Mouse (Mus musculus): ENCODE data around the gene Picalm. TPM values are rescaled to one million over a fixed set of nuclear protein-coding genes. Genes with fewer than 3 reads are reported as not detected.

Picalm gene
- polyA plus RNA-seq, 1 experiment: 47.2 TPM

DNA sequence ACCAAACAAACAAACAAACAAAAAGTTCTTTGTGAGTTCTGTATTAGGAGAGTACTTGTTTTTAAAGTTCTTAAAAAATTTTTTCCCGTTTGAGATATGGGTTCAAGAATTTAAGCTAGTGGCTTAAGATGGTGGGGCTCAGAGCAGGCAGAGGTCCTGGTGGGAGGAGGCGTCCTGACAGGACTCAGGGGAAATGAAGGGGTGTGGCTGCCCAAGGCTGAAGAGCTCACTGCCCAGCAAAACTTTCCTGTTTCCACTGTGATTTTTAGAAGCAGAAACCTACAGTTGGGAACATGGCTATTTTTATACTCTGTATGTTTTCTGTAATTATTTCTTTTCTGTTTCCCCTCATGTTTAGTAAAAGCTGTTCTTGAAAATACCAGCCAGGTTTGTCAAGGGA lies 38.3 kb upstream of the Picalm start:
- Histone ChIP-seq H3K79me3 (ENCODE audit: low read depth) (no peaks in the 10 kb centered on the region), H3K79me2 (ENCODE audit: control insufficient read depth, insufficient read depth) (no peaks in the 10 kb centered on the region), H3ac (ENCODE audit: control insufficient read depth, insufficient read length, low read depth) (no peak overlapping the region), H3K36me3 (ENCODE audit: control insufficient read depth, insufficient read depth) (no peaks in the 10 kb centered on the region), H3K27me3 (ENCODE audit: control insufficient read depth, insufficient read depth, insufficient read length) (no peaks in the 10 kb centered on the region), H3K4me3 (ENCODE audit: insufficient read depth, poor library complexity, severe bottlenecking) (no peak overlapping the region)
- TF ChIP-seq MYOD1 (IDR thresholded peaks at IDR 0.05; ENCODE audit: control insufficient read depth, insufficient read length, low read depth): no peak

DNA sequence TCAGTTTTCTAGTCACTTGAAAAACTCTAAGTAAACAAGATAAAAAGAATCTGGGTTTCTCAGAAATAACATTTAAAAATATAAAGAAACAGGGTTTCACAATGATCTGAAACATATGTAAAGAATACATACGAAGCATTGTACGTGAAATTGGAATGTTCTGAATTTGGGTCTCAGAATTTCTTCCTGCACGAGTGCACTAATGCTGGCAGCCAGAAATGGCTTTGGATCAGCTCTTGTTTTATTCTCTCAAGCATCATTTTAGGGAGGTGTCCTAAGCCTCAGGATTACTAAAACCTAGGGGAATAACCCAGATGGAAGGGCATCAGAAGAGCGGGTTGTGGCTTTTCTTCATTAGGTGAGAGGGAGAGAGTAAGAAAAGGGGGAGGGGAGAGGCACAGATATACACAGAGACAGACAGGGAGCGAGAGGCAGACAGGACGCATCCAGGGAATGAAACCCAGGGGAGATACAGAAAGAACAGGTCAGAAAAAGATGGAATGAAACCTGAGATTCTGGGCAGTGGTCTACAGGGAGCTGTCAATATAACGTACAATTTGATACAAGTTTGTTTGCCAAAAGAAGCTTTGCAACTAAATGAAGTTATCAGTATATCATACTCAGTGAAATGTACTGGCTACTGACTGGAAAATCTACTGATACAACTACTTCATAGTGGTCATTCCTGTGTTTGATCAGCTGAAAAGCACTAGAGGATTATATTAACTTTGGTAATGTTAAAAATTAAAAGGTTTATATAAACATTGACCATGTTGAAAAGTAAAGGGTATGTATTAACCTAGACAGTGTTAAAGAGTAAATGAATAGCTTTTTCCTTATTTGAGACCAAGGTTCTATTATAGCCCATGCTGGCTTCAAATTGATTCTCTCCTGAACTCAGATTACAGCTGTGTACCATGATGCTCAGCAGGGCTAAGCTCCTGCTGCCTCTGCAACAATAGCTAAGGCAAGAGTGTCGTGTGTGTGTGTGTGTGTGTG lies 37.3 kb upstream of the Picalm start:
- TF ChIP-seq CTCF (IDR thresholded peaks at IDR 0.05; ENCODE audit: control insufficient read depth, insufficient read depth, insufficient read length): no peak
- TF ChIP-seq MAX (IDR thresholded peaks at IDR 0.05): no peak
- no peak for TF ChIP-seq USF1 (IDR thresholded peaks at IDR 0.05; ENCODE audit: low read depth)
- no peak for TF ChIP-seq MYOD1 (IDR thresholded peaks at IDR 0.05; ENCODE audit: control insufficient read depth, insufficient read length, low read depth)
- H3K79me2 ChIP-seq (ENCODE audit: control insufficient read depth, insufficient read depth): no peaks in the 10 kb centered on the region

DNA sequence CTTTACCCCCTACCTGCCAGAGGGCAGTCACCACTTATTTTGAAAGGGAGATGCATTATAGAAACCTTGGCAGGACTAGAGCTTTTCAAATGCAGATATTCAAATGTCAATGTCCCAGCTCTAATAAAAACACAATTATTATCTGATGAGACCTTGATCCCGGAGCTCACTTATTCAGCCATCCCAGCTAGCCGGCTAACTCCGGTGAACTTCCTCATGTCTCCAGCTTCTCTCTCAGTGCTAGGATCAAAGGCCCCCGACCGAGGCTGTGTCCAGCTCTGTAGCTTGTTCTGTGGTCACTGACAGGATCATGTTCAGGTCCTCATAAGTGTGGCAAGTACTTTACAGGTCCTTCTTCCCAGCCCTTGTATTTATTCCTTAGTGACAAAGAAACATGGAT lies 34.9 kb upstream of the Picalm start:
- Histone ChIP-seq H3K4me3 (ENCODE audit: insufficient read depth, poor library complexity, severe bottlenecking) (no peak overlapping the region), H3K27me3 (ENCODE audit: control insufficient read depth, insufficient read depth, insufficient read length) (no peaks in the 10 kb centered on the region), H3K79me2 (ENCODE audit: control insufficient read depth, insufficient read depth) (no peaks in the 10 kb centered on the region), H3K79me3 (ENCODE audit: low read depth) (no peaks in the 10 kb centered on the region), H3ac (ENCODE audit: control insufficient read depth, insufficient read length, low read depth) (no peak overlapping the region), H3K36me3 (ENCODE audit: control insufficient read depth, insufficient read depth) (no peaks in the 10 kb centered on the region)
- TF ChIP-seq MYOD1 (IDR thresholded peaks at IDR 0.05; ENCODE audit: control insufficient read depth, insufficient read length, low read depth) (no peak), CEBPB (IDR thresholded peaks at IDR 0.05; ENCODE audit: low read depth) (no peak), MAX (IDR thresholded peaks at IDR 0.05) (no peak), CTCF (IDR thresholded peaks at IDR 0.05; ENCODE audit: control insufficient read depth, insufficient read depth, insufficient read length) (no peak), MYOG (IDR thresholded peaks at IDR 0.05; ENCODE audit: control insufficient read depth, extremely low read depth, insufficient read length) (no peak), USF1 (IDR thresholded peaks at IDR 0.05; ENCODE audit: low read depth) (no peak), FOSL1 (IDR thresholded peaks at IDR 0.05; ENCODE audit: insufficient read depth, low read length, poor library complexity, severe bottlenecking) (no peak)

More for the DNA sequence above, 37.3 kb upstream of the Picalm start:
- Histone ChIP-seq H3K36me3 (ENCODE audit: control insufficient read depth, insufficient read depth) (no peaks in the 10 kb centered on the region), H3ac (ENCODE audit: control insufficient read depth, insufficient read length, low read depth) (no peak overlapping the region), H3K4me3 (ENCODE audit: insufficient read depth, poor library complexity, severe bottlenecking) (no peak overlapping the region), H3K27me3 (ENCODE audit: control insufficient read depth, insufficient read depth, insufficient read length) (no peaks in the 10 kb centered on the region), H3K79me3 (ENCODE audit: low read depth) (no peaks in the 10 kb centered on the region)

DNA sequence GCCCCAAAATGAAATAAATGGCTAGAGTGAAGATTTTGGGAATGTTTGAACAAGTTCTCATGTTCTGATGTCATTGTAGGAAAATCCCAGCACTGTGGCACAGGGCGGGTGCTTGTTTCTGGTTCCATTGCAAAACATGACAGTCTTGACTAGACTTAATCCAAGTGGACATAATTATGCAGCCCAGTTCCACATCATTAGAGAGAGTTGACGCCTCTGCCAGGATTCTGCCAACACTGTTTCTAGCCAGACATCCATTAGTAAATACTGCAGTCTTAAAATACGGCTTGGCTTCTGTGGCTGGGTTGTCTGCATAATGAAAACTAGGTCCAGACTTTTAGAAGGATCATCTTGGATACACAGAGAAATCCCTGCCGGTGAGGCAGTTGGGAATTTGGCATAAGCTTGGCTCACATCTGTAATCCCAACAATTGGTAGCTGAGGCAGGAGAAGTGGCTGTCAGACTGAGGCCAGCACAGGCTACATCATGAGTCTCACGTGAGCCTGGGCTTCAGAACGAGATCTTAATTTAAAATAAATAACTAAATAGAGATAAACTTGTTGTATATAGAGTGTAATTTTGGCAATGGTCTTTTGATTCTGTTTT lies 34.1 kb upstream of the Picalm start:
- Histone ChIP-seq H3K4me3 (ENCODE audit: insufficient read depth, poor library complexity, severe bottlenecking) (no peak overlapping the region), H3K36me3 (ENCODE audit: control insufficient read depth, insufficient read depth) (no peaks in the 10 kb centered on the region), H3ac (ENCODE audit: control insufficient read depth, insufficient read length, low read depth) (no peak overlapping the region), H3K79me2 (ENCODE audit: control insufficient read depth, insufficient read depth) (no peaks in the 10 kb centered on the region), H3K27me3 (ENCODE audit: control insufficient read depth, insufficient read depth, insufficient read length) (no peaks in the 10 kb centered on the region), H3K79me3 (ENCODE audit: low read depth) (no peaks in the 10 kb centered on the region)
- TF ChIP-seq MYOG (IDR thresholded peaks at IDR 0.05; ENCODE audit: control insufficient read depth, extremely low read depth, insufficient read length) (no peak), USF1 (IDR thresholded peaks at IDR 0.05; ENCODE audit: low read depth) (no peak), FOSL1 (IDR thresholded peaks at IDR 0.05; ENCODE audit: insufficient read depth, low read length, poor library complexity, severe bottlenecking) (no peak), MAX (IDR thresholded peaks at IDR 0.05) (no peak)

DNA sequence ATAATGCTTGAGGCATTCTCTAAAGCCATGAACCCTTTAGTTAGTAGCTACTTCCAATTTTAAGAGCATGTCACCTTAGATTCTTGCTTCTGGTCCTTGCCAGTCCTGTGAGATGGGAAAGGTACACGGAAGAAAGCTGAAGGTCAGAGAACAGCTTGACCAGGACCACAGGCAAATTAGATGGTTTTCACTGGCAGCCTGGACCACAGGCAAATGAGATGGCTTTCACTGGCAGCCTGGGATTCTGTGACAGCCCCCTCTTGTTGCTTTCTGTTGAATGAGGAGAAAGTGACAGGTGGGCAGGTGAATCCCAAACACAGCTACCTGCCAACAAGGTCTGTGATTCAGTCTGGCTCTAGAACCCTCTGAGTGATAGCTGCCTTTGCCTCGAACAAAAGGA lies 33.4 kb upstream of the Picalm start:
- H3K79me2 ChIP-seq (ENCODE audit: control insufficient read depth, insufficient read depth): no peaks in the 10 kb centered on the region
- no peaks in the 10 kb centered on the region for H3K27me3 ChIP-seq (ENCODE audit: control insufficient read depth, insufficient read depth, insufficient read length)
- TF ChIP-seq MYOG (IDR thresholded peaks at IDR 0.05; ENCODE audit: control insufficient read depth, extremely low read depth, insufficient read length) (no peak), FOSL1 (IDR thresholded peaks at IDR 0.05; ENCODE audit: insufficient read depth, low read length, poor library complexity, severe bottlenecking) (no peak), MAX (IDR thresholded peaks at IDR 0.05) (no peak), CEBPB (IDR thresholded peaks at IDR 0.05; ENCODE audit: low read depth) (no peak), USF1 (IDR thresholded peaks at IDR 0.05; ENCODE audit: low read depth) (no peak), MYOD1 (IDR thresholded peaks at IDR 0.05; ENCODE audit: control insufficient read depth, insufficient read length, low read depth) (no peak), CTCF (IDR thresholded peaks at IDR 0.05; ENCODE audit: control insufficient read depth, insufficient read depth, insufficient read length) (no peak)
- no peak overlapping the region for H3ac ChIP-seq (ENCODE audit: control insufficient read depth, insufficient read length, low read depth)
- H3K36me3 ChIP-seq (ENCODE audit: control insufficient read depth, insufficient read depth): no peaks in the 10 kb centered on the region
- H3K4me3 ChIP-seq (ENCODE audit: insufficient read depth, poor library complexity, severe bottlenecking): no peak overlapping the region
- no peaks in the 10 kb centered on the region for H3K79me3 ChIP-seq (ENCODE audit: low read depth)

DNA sequence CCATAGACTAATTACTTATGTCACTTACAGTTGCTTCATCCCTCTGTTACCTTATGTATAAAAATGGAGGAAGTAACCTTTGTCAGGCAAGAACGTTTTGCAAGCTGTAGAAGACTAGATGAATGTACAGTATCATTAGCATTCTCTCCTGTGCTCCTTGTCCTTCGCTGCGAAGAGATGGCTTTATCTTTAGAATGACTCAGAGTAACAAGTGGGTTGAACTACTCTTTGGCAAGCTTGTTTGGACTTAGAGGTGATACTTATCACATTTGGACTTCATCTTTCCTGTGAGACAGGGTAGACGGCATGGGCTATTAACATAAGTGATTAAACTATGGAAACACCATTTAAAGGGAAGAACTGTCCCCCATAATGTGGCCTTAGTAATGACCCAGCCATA lies 31.8 kb upstream of the Picalm start:
- H3K79me3 ChIP-seq (ENCODE audit: low read depth): no peaks in the 10 kb centered on the region
- H3K4me3 ChIP-seq (ENCODE audit: insufficient read depth, poor library complexity, severe bottlenecking): no peak overlapping the region
- no peaks in the 10 kb centered on the region for H3K27me3 ChIP-seq (ENCODE audit: control insufficient read depth, insufficient read depth, insufficient read length)
- no peaks in the 10 kb centered on the region for H3K36me3 ChIP-seq (ENCODE audit: control insufficient read depth, insufficient read depth)
- H3ac ChIP-seq (ENCODE audit: control insufficient read depth, insufficient read length, low read depth): no peak overlapping the region
- TF ChIP-seq MAX (IDR thresholded peaks at IDR 0.05): no peak
- no peak for TF ChIP-seq USF1 (IDR thresholded peaks at IDR 0.05; ENCODE audit: low read depth)
- no peak for TF ChIP-seq FOSL1 (IDR thresholded peaks at IDR 0.05; ENCODE audit: insufficient read depth, low read length, poor library complexity, severe bottlenecking)
- TF ChIP-seq MYOG (IDR thresholded peaks at IDR 0.05; ENCODE audit: control insufficient read depth, extremely low read depth, insufficient read length): no peak
- TF ChIP-seq CTCF (IDR thresholded peaks at IDR 0.05; ENCODE audit: control insufficient read depth, insufficient read depth, insufficient read length): no peak
- TF ChIP-seq CEBPB (IDR thresholded peaks at IDR 0.05; ENCODE audit: low read depth): no peak
- no peak for TF ChIP-seq MYOD1 (IDR thresholded peaks at IDR 0.05; ENCODE audit: control insufficient read depth, insufficient read length, low read depth)
- no peaks in the 10 kb centered on the region for H3K79me2 ChIP-seq (ENCODE audit: control insufficient read depth, insufficient read depth)

Data from C2C12 (cell line).